Mouse (Mus musculus) lung, adult 2 months (tissue): ENCODE measurements around the gene C9orf72.

Experiments
- CTCF ChIP-seq: fragments of 200-500 bp; IDR thresholded peaks from 2 replicates; pipeline ENCODE4 v1.5.1; 2011; ENCODE audit warnings: mild to moderate bottlenecking, low read length, control low read depth; ENCODE audit not compliant: insufficient read depth
- POLR2A ChIP-seq: fragments of 200-500 bp; IDR thresholded peaks from 2 replicates; pipeline ENCODE4 v1.6.1; 2011; ENCODE audit warnings: low read depth, mild to moderate bottlenecking, control low read depth, low read length, borderline replicate concordance; ENCODE audit errors: extremely low read depth

DNA sequence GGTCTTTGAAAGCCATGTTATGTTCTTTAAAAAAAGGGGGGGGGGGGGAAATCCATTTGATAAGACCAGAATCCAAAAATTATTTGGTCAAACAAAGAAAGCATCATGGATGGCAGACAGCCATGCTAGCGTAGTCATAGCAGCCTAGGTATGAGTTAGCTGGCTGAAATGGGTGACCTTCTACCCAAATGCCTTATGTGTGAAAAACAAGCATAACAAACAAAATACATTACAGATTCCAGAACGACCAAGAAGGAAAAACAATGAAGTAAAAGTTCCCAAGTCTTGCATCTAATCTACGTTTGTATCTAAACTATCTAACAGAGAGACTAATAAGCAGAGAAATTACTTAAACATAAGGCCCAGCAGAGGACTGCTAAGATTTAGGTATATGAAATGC is 75.3 kb downstream of the C9orf72 start:
- TF ChIP-seq CTCF (no peak), POLR2A (no peak)
